ENCODE assay signal across 9 mouse cellular contexts in the genomic region with DNA sequence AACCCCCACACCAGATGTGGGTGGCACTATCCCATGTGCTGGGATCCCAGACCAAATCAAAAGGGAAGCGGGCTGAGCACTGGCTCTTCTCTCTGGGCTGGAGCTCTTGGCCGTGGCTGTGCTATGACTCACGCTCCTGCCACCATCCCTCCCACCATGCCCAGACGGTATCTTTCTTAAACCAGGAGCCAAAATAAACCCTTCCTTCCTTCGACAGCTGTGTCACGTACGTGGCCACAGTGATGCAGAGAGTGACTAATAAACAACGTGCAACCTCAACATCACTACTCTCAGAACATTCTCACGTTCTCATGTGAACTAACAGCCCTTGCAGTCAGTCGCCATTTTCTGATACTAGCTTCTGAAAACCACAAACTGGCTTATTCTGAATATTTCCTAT. TPM values are rescaled to one million over a fixed set of nuclear protein-coding genes. Genes with fewer than 3 reads are reported as not detected.
DNase-seq lines count a peak whose midpoint lies in the region; ATAC-seq lines count a peak whose summit lies in the region.
"Had no signal": no experiment of that assay in that cellular context is flagged by ENCODE, and none has a peak within 500 bp of the region (broad histone marks: within the 10 kb centered on the region; RNA-seq: fewer than 3 reads in every experiment).

No protein-coding gene starts in this region.

- ATAC-seq in megakaryocyte-erythroid progenitor cell, adult 5-6 weeks (replicated peaks; ENCODE audit: low FRiP score, low TSS enrichment, poor library complexity, severe bottlenecking): no peak
- no peak for ATAC-seq in erythroid progenitor cell, adult 5-6 weeks (replicated peaks; ENCODE audit: low FRiP score, poor library complexity, severe bottlenecking)

- peak; percentile 71 to 74 for DNase-seq in adrenal gland, adult (ENCODE audit: inconsistent age in 2 of 2, low spot score in 1 of 2)
- DNase-seq in adrenal gland, postnatal 4 days (ENCODE audit: low spot score in 2 of 2): no peak
- peak; percentile 40 for DNase-seq in urinary bladder, postnatal 14 days (ENCODE audit: low spot score)
- DNase-seq in urinary bladder, adult 2 months (ENCODE audit: low spot score): no peak
- DNase-seq in left cerebral cortex, postnatal 14 days (ENCODE audit: low spot score in 2 of 2): peak; percentile 35 to 55
- DNase-seq in thymus, postnatal 14 days: no peak

- intact Hi-C loops in left cerebral cortex, postnatal 14 days (cut with DNase I): no loop called here

RNA-seq across cellular contexts. Expression of a gene that starts 38.1 kb away (rescaled TPM):
- total RNA-seq in adrenal gland, postnatal 4 days (2021): 1 to 10 TPM; 6.2 to 8.5 TPM
- 93.0 and 110 TPM in 2 replicates for polyA plus RNA-seq in urinary bladder, adult 2 months (2012; rRNA removed)
- 1 to 10 TPM; 7.1 to 7.4 TPM for total RNA-seq in left cerebral cortex, postnatal 14 days (2021)
- 1.4 TPM in 1 of 2 replicates, not detected in the other for total RNA-seq in megakaryocyte-erythroid progenitor cell, adult 5-6 weeks (2014; fragmentation: Nextera tagmentation)
- 1.2 TPM in 1 of 2 replicates, not detected in the other for total RNA-seq in megakaryocyte-erythroid progenitor cell, adult 5-6 weeks (2017)
- not detected in 2 replicates for total RNA-seq in erythroid progenitor cell, adult 5-6 weeks (2015; ENCODE audit: low replicate concordance)
- 0.13 TPM in 1 of 2 replicates, not detected in the other for total RNA-seq in erythroid progenitor cell, adult 5-6 weeks (2017; ENCODE audit: low replicate concordance)
- total RNA-seq: hematopoietic stem cell, adult 5-6 weeks had no signal

Comparison
In these comparisons a context has a peak if more than half of its experiments do, and no peak if none do; other contexts are left out.
1. DNase-seq: peak in adrenal gland, adult (2 of 2), urinary bladder, postnatal 14 days (single experiment) and left cerebral cortex, postnatal 14 days (2 of 2); none in adrenal gland, postnatal 4 days (0 of 2), urinary bladder, adult 2 months (single experiment) and thymus, postnatal 14 days (single experiment).